Mouse (Mus musculus) T-helper 17 cell (primary cell): ENCODE results near the gene Dnaaf3.
"Not testable (repeated sequence)": the region's sequence is repeated elsewhere in the genome, so short reads cannot be mapped to it uniquely, and the experiment has no call there.

Experiments
- in situ Hi-C, 2 experiments: fragments of 300-600 bp; cut with MboI, MseI; formaldehyde crosslinking; loops; 1 replicate in 1 of 2; 2 replicates in 1 of 2; pipeline ENCODE4 v1.15.1; 2025; ENCODE audit warnings: high pct_unique_total_duplicates in 2 of 2

The Dnaaf3 gene

GRCm38 (mm10) chr7:4532005-4532729, at the start of gene Dnaaf3:
Dnaaf3 (minus strand) TSS chr7:4532453.
- in situ Hi-C loops = no loop called here

- in situ Hi-C loops = not testable (repeated sequence)
Measured at GRCm38 (mm10) chr7:4581481-4581880, 49.2 kb upstream of the Dnaaf3 start.

- in situ Hi-C loops = not testable (repeated sequence)
Measured at GRCm38 (mm10) chr7:4572361-4572760, 40.1 kb upstream of the Dnaaf3 start.

GRCm38 (mm10) chr7:4562660-4563059, 30.4 kb upstream of the Dnaaf3 start:
- in situ Hi-C loops = no loop called here

GRCm38 (mm10) chr7:4557167-4557560, 24.9 kb upstream of the Dnaaf3 start:
- in situ Hi-C loops = no loop called here

- in situ Hi-C loops = no loop called here
Measured at GRCm38 (mm10) chr7:4556256-4557166, 24.3 kb upstream of the Dnaaf3 start.

- in situ Hi-C loops = loop anchor here in 1 of 2 experiments (5.0 kb wide), 1 partner anchor 380 kb away; the partner anchor contains the start of gene Ssc5d
Measured at GRCm38 (mm10) chr7:4547221-4547641, 15.0 kb upstream of the Dnaaf3 start, which contains the start of gene Syt5. Syt5 (minus strand) TSS chr7:4547541.

- in situ Hi-C loops = loop anchor here in 1 of 2 experiments (5.0 kb wide), 1 partner anchor 381 kb away; the partner anchor contains the start of gene Ssc5d
Measured at GRCm38 (mm10) chr7:4546591-4547131, 14.4 kb upstream of the Dnaaf3 start.

- in situ Hi-C loops = loop anchor here in 1 of 2 experiments (5.0 kb wide), 1 partner anchor 381 kb away; the partner anchor contains the start of gene Ssc5d
Measured at GRCm38 (mm10) chr7:4546050-4546449, 13.8 kb upstream of the Dnaaf3 start.

- in situ Hi-C loops = no loop called here
Measured at GRCm38 (mm10) chr7:4542013-4542412, 9.8 kb upstream of the Dnaaf3 start.

GRCm38 (mm10) chr7:4541344-4541743, 9.1 kb upstream of the Dnaaf3 start:
- in situ Hi-C loops = no loop called here

GRCm38 (mm10) chr7:4539019-4539418, 6.8 kb upstream of the Dnaaf3 start:
- in situ Hi-C loops = loop anchor here in 1 of 2 experiments (5.0 kb wide), 1 partner anchor 63 kb away; the partner anchor contains the start of gene Ptprh

- in situ Hi-C loops = loop anchor here in 1 of 2 experiments (5.0 kb wide), 1 partner anchor 65 kb away; the partner anchor contains the start of gene Ptprh
Measured at GRCm38 (mm10) chr7:4537181-4537580, 4.9 kb upstream of the Dnaaf3 start.

- in situ Hi-C loops = loop anchor here in 1 of 2 experiments (5.0 kb wide), 1 partner anchor 66 kb away; the partner anchor contains the start of gene Ptprh
Measured at GRCm38 (mm10) chr7:4536369-4536768, 4.1 kb upstream of the Dnaaf3 start.

GRCm38 (mm10) chr7:4530166-4530565, 2.1 kb downstream of the Dnaaf3 start:
- in situ Hi-C loops = not testable (repeated sequence)

GRCm38 (mm10) chr7:4527302-4527689, 5.0 kb downstream of the Dnaaf3 start:
- in situ Hi-C loops = loop anchor here in 1 of 2 experiments (10.0 kb wide), 1 partner anchor 232 kb away; no protein-coding TSS in a partner anchor

GRCm38 (mm10) chr7:4526341-4527301, 5.6 kb downstream of the Dnaaf3 start:
- in situ Hi-C loops = loop anchor here in 1 of 2 experiments (10.0 kb wide), 1 partner anchor 232 kb away; no protein-coding TSS in a partner anchor

- in situ Hi-C loops = loop anchor here (5.0 to 10.0 kb wide), 3 partner anchors 87 to 230 kb away; no protein-coding TSS in a partner anchor
Measured at GRCm38 (mm10) chr7:4524212-4524922, 7.9 kb downstream of the Dnaaf3 start, which contains the start of gene Tnni3. Tnni3 (minus strand) TSS chr7:4524229.
